ENCODE assay signal across 14 mouse cellular contexts in genomic region chr1:81280978-81281377, GRCm38 (mm10).
DNase-seq lines count a peak whose midpoint lies in the region; ATAC-seq and TF ChIP-seq lines count a peak whose summit lies in the region.
"Had no signal": no experiment of that assay in that cellular context is flagged by ENCODE, and none has a peak within 500 bp of the region (broad histone marks: within the 10 kb centered on the region; RNA-seq: fewer than 3 reads in every experiment).

No protein-coding gene starts in this region.

- peak; percentile 68 for ATAC-seq in hindbrain, embryonic 15.5 days (ENCODE audit: low FRiP score, low read depth)
- ATAC-seq: Patski had no signal

- no peak overlapping the region for H3K4me3 ChIP-seq in hindbrain, embryonic 15.5 days
- H3K4me3 ChIP-seq in cerebellum, adult 2 months (replicated peaks; ENCODE audit: insufficient read depth, low read depth, low read length): no peak overlapping the region
- H3K4me3 ChIP-seq: heart, embryonic 12.5 days had no signal

- no peaks in the 10 kb centered on the region for H3K27me3 ChIP-seq in hindbrain, embryonic 15.5 days
- H3K27me3 ChIP-seq in cerebellum, adult 2 months (ENCODE audit: control insufficient read depth, insufficient read depth, low read length): no peaks in the 10 kb centered on the region
- H3K27me3 ChIP-seq: heart, embryonic 12.5 days had no signal

- TF ChIP-seq CTCF in cerebellum, adult 2 months (IDR thresholded peaks at IDR 0.05; ENCODE audit: borderline replicate concordance, insufficient read depth, low read depth, low read length): no peak

- 42% methylated on average over 9 of the region's 9 CpGs for WGBS in hindbrain, embryonic 15.5 days
- WGBS in cerebellum, adult 2 months: 24% methylated on average over 9 of the region's 9 CpGs

- H3K27ac ChIP-seq in hindbrain, embryonic 15.5 days (replicated peaks): no peak overlapping the region
- no peak overlapping the region for H3K27ac ChIP-seq in cerebellum, adult 2 months (ENCODE audit: insufficient read depth, low read length)

- H3K9me3 ChIP-seq in hindbrain, embryonic 15.5 days: no peaks in the 10 kb centered on the region
- H3K9me3 ChIP-seq: heart, embryonic 12.5 days had no signal

- no peaks in the 10 kb centered on the region for H3K4me1 ChIP-seq in hindbrain, embryonic 15.5 days (replicated peaks)
- H3K4me1 ChIP-seq in cerebellum, adult 2 months (ENCODE audit: control insufficient read depth, insufficient read depth, low read length): no peaks in the 10 kb centered on the region
- H3K4me1 ChIP-seq: heart, embryonic 12.5 days had no signal

- no peak for TF ChIP-seq POLR2A in cerebellum, adult 2 months (IDR thresholded peaks at IDR 0.05; ENCODE audit: borderline replicate concordance, insufficient read depth, low read length)

- H3K9ac ChIP-seq in hindbrain, embryonic 15.5 days: no peak overlapping the region
- H3K9ac ChIP-seq: heart, embryonic 12.5 days had no signal

- H3K36me3 ChIP-seq in hindbrain, embryonic 15.5 days: no peaks in the 10 kb centered on the region
- H3K36me3 ChIP-seq: heart, embryonic 12.5 days had no signal

- peak; percentile 14 to 28 for DNase-seq in cerebellum, postnatal 10 days
- DNase-seq in cerebellum, postnatal 4 days (ENCODE audit: low spot score in 2 of 2): no peak
- DNase-seq in layer of hippocampus, postnatal 10 days (ENCODE audit: low spot score in 2 of 2): peak; percentile 8 to 27
- no peak for DNase-seq in layer of hippocampus, postnatal 36 days
- DNase-seq in thymus, postnatal 14 days: peak; percentile 29
- no peak for DNase-seq in right cerebral cortex, postnatal 14 days
- no peak for DNase-seq in cerebellum, adult 2 months
- DNase-seq: cerebellum, postnatal 36 days; kidney, adult 11 months; lung, postnatal 14 days had no signal

- H3K4me2 ChIP-seq in hindbrain, embryonic 15.5 days: no peak overlapping the region
- H3K4me2 ChIP-seq: heart, embryonic 12.5 days; liver, embryonic 11.5 days had no signal

Comparison
In these comparisons a context has a peak if more than half of its experiments do, and no peak if none do; other contexts are left out.
1. DNase-seq: peak in cerebellum, postnatal 10 days (2 of 2), layer of hippocampus, postnatal 10 days (2 of 2) and thymus, postnatal 14 days (single experiment); none in cerebellum, postnatal 4 days (0 of 2), layer of hippocampus, postnatal 36 days (0 of 2), right cerebral cortex, postnatal 14 days (single experiment) and cerebellum, adult 2 months (0 of 2).